Mouse (Mus musculus): ENCODE data around the gene Dgki.

DNA sequence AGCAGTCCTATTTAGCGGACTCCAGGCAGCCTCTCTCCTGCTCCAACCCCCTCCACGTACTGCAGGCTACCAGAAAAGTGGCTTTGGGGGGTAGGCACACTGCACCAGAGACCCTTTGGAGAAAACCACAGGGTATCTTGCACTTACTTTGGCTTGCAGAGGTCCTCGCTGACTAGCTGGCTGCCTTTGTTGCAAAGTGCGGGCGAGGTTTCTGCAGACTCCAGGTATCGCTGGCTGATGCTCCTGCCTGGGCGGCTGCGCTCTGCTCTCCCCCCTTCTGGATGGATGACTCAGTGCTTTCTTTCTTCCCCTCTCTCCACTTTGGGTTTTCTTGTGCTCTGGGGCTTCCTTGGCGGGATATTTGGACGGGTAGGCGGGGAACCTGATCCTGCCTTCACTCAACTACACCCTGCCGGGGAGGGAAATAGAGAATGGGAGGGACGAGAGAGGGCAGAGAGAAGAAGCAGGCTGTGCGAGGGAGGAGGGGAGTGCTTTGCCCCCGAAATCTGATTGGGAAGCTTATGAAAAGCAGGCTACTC lies 490.2 kb downstream of the Dgki start, which contains the start of gene Ptn:
- TF ChIP-seq ZC3H11A (IDR thresholded peaks at IDR 0.05; ENCODE audit: borderline replicate concordance, low read depth, low read length) (no peak), ZNF384 (IDR thresholded peaks at IDR 0.05; ENCODE audit: low read depth, low read length) (no peak), CHD2 (IDR thresholded peaks at IDR 0.05; ENCODE audit: low read depth, low read length) (no peak), MAFK (IDR thresholded peaks at IDR 0.05; ENCODE audit: insufficient read depth, low read depth, low read length) (0 out of 2 replicates have a peak, but pooled peaks have one; percentile 32)

All from ES-E14 (cell line).